Mouse (Mus musculus) ovary, postnatal 14 days (tissue): ENCODE results near the gene BC048562.

Experiments
- DNase-seq: peaks from one replicate; pipeline ENCODE4 v3.0.0; 2022; ENCODE audit warnings: low spot score

Gene BC048562

GRCm38 (mm10) chr9:108480813-108481519 is 44.7 kb downstream of the BC048562 start:
- DNase-seq = no peak

DNA sequence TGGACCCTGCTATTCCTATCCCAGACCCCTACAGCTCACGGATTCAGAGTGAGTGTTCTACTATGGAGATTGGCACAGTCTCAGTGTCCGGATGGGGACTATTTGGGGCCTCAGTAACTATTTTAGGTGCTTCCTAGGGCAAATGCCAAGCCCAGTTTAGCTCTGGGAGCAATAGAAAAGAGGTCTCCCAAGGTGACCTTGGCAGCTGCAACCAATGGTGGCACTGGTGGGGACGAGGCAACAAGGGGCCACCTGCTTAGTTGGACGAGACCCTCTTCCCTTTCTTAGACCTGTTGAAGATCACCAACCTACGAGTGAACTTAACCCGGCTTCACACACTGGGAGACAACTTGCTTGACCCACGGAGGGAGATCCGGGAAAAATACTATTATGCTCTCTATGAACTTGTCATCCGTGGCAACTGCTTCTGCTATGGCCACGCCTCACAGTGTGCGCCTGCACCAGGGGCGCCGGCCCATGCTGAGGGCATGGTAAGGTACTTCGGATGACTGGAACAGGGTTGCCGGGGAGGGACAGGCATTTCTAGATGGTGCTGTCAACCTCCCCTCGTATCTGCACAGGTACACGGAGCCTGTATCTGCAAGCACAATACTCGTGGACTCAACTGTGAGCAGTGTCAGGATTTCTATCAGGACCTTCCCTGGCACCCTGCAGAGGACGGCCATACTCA is 45.4 kb downstream of the BC048562 start:
- DNase-seq = no peak

GRCm38 (mm10) chr9:108483051-108483790 is 46.9 kb downstream of the BC048562 start:
- no peak for DNase-seq

DNA sequence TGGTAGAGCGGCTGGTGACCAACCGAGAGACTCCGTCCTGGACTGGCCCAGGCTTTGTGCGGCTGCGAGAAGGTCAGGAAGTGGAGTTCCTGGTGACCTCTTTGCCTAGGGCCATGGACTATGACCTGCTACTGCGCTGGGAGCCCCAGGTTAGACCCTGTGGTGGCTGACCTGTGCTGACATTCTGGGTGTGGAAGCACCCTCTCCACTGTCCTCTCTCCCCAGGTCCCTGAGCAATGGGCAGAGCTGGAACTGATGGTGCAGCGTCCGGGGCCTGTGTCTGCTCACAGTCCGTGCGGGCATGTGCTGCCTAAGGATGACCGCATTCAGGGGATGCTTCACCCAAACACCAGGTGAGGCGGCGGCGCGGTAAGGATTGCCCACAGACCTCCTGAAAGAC is 47.7 kb downstream of the BC048562 start:
- DNase-seq = no peak

- DNase-seq = no peak
Measured at GRCm38 (mm10) chr9:108485301-108485875, 49.1 kb downstream of the BC048562 start.

DNA sequence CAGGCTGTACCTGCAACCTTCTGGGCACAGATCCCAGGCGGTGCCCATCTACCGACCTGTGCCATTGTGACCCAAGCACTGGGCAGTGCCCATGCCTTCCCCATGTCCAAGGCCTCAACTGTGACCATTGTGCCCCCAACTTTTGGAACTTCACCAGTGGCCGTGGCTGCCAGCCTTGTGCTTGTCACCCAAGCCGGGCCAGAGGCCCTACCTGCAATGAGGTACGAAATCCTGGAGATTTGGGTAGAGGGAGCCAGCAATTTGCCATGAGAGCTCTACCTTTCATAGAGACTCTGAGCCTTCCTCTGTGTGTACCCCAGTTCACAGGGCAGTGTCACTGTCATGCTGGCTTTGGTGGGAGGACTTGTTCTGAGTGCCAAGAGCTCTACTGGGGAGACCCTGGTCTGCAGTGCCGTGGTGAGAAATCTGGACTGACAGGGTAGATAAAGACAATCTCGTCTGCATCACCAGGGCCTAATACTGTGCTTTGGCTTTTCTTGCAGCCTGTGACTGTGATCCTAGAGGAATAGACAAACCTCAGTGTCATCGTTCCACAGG is 50.8 kb downstream of the BC048562 start:
- DNase-seq = no peak

GRCm38 (mm10) chr9:108488403-108488802 is 52.1 kb downstream of the BC048562 start:
- DNase-seq = no peak

- DNase-seq = no peak
Measured at GRCm38 (mm10) chr9:108489215-108489614, 52.9 kb downstream of the BC048562 start.

DNA sequence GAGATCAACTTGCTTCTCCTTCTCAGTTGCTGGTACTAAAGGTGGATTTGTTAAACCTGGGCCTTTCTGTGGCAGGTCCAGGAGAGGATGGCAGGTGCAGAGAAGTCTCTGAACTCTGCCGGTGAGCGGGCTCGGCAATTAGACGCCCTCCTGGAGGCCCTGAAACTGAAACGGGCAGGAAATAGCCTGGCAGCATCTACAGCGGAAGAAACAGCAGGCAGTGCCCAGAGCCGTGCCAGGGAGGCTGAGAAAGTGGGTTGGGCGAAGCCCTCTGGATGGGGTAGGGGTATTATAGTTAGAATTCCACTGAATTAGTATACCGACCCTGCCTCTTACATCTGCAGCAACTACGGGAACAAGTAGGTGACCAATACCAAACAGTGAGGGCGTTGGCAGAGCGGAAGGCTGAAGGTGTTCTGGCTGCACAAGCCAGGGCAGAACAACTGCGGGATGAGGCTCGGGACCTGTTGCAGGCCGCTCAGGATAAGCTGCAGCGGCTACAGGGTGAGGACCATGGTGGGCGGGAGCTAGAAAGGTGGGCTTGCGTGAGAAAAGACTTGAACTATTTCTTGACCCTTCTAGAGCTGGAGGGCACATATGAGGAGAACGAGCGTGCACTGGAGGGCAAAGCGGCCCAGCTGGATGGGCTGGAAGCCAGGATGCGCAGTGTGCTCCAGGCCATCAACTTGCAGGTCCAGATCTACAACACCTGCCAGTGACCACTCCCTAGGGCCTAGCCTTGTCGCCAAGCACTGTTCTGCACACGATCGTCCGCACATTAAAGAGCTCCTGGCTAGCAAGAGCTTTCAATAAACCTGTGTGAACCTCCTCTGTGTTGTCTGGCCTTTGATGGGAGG is 53.6 kb downstream of the BC048562 start:
- no peak for DNase-seq

GRCm38 (mm10) chr9:108490559-108491285 is 54.4 kb downstream of the BC048562 start, which contains the start of gene Usp19:
Usp19 (plus strand) TSS chr9:108490602.
- DNase-seq = peak; percentile 90

GRCm38 (mm10) chr9:108491286-108491580 is 55.0 kb downstream of the BC048562 start:
- DNase-seq = no peak

GRCm38 (mm10) chr9:108492043-108492750 is 55.9 kb downstream of the BC048562 start:
- DNase-seq = no peak

DNA sequence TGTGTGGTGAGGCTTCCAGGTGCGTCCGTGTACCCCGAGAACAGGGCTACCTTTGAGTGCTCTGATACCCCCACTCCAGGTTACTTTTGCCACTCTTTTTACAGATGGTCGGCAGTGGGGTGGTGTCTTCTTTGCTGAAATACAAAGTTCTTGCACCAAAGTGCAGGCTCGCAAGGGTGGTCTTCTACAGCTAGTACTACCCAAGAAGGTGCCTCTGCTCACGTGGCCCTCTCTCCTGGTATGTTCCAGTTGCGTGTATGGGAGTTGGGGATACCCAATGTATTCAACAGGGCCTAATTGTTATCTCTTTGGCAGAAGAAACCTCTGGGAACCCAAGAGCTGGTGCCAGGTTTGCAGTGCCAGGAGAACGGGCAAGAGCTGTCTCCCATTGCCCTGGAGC is 57.0 kb downstream of the BC048562 start:
- no peak for DNase-seq

DNA sequence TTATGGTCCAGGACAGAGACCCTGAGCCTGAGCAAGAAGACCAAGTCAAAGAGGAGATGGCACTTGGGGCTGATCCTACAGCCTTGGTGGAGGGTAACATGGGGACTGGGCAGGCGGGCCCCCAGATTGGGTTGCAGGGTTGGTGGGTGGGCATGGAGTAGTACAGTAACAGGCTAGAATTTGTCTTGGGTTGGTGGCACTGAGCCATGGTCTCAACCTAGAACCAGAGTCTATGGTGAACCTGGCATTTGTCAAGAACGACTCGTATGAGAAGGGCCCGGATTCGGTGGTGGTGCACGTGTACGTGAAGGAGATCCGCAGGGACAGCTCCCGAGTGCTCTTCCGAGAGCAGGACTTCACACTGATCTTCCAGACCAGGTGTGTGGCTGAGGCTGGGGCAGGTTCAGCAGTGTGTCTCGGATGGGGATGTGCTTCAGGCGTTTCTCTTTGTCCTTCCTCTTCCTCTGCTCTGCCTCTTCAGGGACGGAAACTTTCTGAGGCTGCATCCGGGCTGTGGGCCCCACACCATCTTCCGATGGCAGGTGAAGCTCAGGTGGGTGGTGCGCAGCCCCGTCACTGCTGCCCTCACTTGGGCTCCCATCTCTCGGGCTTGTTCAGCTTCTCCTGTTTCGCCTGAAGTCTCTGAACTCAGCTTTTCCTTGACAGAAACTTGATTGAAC is 58.0 kb downstream of the BC048562 start:
- no peak for DNase-seq

GRCm38 (mm10) chr9:108494905-108495304 is 58.6 kb downstream of the BC048562 start:
- no peak for DNase-seq
